Comparison of ENCODE assay signal across 14 mouse cellular contexts in genomic region chr11:57652923-57653660, GRCm38 (mm10). TPM values are rescaled to one million over a fixed set of nuclear protein-coding genes. Genes with fewer than 3 reads are reported as not detected.
DNase-seq lines count a peak whose midpoint lies in the region; ATAC-seq and TF ChIP-seq lines count a peak whose summit lies in the region.
"Had no signal": no experiment of that assay in that cellular context is flagged by ENCODE, and none has a peak within 500 bp of the region (broad histone marks: within the 10 kb centered on the region; RNA-seq: fewer than 3 reads in every experiment).

No protein-coding gene starts in this region.

- H3K27me3 ChIP-seq in midbrain, embryonic 10.5 days (ENCODE audit: low read depth, poor library complexity, severe bottlenecking) = peaks cover 37% of the 10 kb centered on the region
- no peaks in the 10 kb centered on the region for H3K27me3 ChIP-seq in midbrain, embryonic 11.5 days (ENCODE audit: control insufficient read depth, insufficient read depth, low read length)
- no peaks in the 10 kb centered on the region for H3K27me3 ChIP-seq in liver, embryonic 16.5 days (ENCODE audit: control insufficient read depth, insufficient read depth, low read depth, low read length)
- H3K27me3 ChIP-seq: limb, embryonic 13.5 days; neural tube, embryonic 13.5 days; Patski had no signal

- H3K4me2 ChIP-seq in midbrain, embryonic 11.5 days = no peak overlapping the region
- H3K4me2 ChIP-seq in liver, embryonic 16.5 days (ENCODE audit: low read depth, low read length) = peak overlapping the region; percentile 62
- H3K4me2 ChIP-seq: hindbrain, embryonic 14.5 days; limb, embryonic 13.5 days; neural tube, embryonic 13.5 days had no signal

- no peak overlapping the region for H3K9ac ChIP-seq in midbrain, embryonic 11.5 days (ENCODE audit: low read length)
- H3K9ac ChIP-seq in liver, embryonic 16.5 days (ENCODE audit: low read depth, low read length) = peak overlapping the region; percentile 49
- H3K9ac ChIP-seq: hindbrain, embryonic 14.5 days; limb, embryonic 13.5 days; neural tube, embryonic 13.5 days had no signal

- no peaks in the 10 kb centered on the region for H3K9me3 ChIP-seq in midbrain, embryonic 10.5 days (replicated peaks)
- no peaks in the 10 kb centered on the region for H3K9me3 ChIP-seq in midbrain, embryonic 11.5 days (ENCODE audit: control insufficient read depth, low read length)
- H3K9me3 ChIP-seq in liver, embryonic 16.5 days (replicated peaks; ENCODE audit: control insufficient read depth, low read length) = no peaks in the 10 kb centered on the region
- H3K9me3 ChIP-seq: limb, embryonic 13.5 days; neural tube, embryonic 13.5 days had no signal

- no peak overlapping the region for H3K27ac ChIP-seq in gastrocnemius, adult 2 months
- peak overlapping the region; percentile 76; the same call in 1 of the 2 replicates for H3K27ac ChIP-seq in midbrain, embryonic 10.5 days (replicated peaks)
- no peak overlapping the region for H3K27ac ChIP-seq in midbrain, embryonic 11.5 days (ENCODE audit: low read depth, low read length)
- H3K27ac ChIP-seq in bone marrow, adult 2 months (ENCODE audit: control insufficient read depth, insufficient read depth, low read depth, low read length, poor library complexity) = peak overlapping the region; percentile 44
- peak overlapping the region; percentile 99 for H3K27ac ChIP-seq in liver, embryonic 16.5 days (ENCODE audit: low read length)
- H3K27ac ChIP-seq: hindbrain, embryonic 14.5 days; limb, embryonic 13.5 days; neural tube, embryonic 13.5 days had no signal

- ATAC-seq in midbrain, embryonic 11.5 days (ENCODE audit: low FRiP score) = no peak
- no peak for ATAC-seq in liver, embryonic 16.5 days (ENCODE audit: low read depth)
- ATAC-seq: lung, postnatal 0 days; Patski had no signal

- no peak for TF ChIP-seq POLR2A in bone marrow, adult 2 months (IDR thresholded peaks at IDR 0.05; ENCODE audit: borderline replicate concordance, control insufficient read depth, low read depth, low read length)

- H3K4me1 ChIP-seq in midbrain, embryonic 10.5 days = peaks cover 94% of the 10 kb centered on the region
- H3K4me1 ChIP-seq in midbrain, embryonic 11.5 days (ENCODE audit: control insufficient read depth, insufficient read depth, low read length) = peaks cover 30% of the 10 kb centered on the region
- peaks cover 14% of the 10 kb centered on the region for H3K4me1 ChIP-seq in bone marrow, adult 2 months (ENCODE audit: control insufficient read depth, insufficient read depth, low read length)
- H3K4me1 ChIP-seq in liver, embryonic 16.5 days (ENCODE audit: control insufficient read depth, low read depth, low read length) = peaks cover 97% of the 10 kb centered on the region

- TF ChIP-seq CTCF in gastrocnemius, adult 2 months (IDR thresholded peaks at IDR 0.05) = no peak
- no peak for TF ChIP-seq CTCF in bone marrow, adult 2 months (IDR thresholded peaks at IDR 0.05; ENCODE audit: control insufficient read depth, insufficient read depth, low read length)

- 83% methylated on average over 14 of the region's 14 CpGs for WGBS in midbrain, embryonic 10.5 days
- 86% methylated on average over 14 of the region's 14 CpGs for WGBS in midbrain, embryonic 11.5 days
- WGBS in bone marrow, adult 2 months = 72% methylated on average over 14 of the region's 14 CpGs
- 73% methylated on average over 14 of the region's 14 CpGs for WGBS in liver, embryonic 16.5 days (ENCODE audit: insufficient replicate concordance)

- intact Hi-C loops in gastrocnemius, adult 2 months (cut with DNase I) = no loop called here

- H3K4me3 ChIP-seq in gastrocnemius, adult 2 months = no peak overlapping the region
- H3K4me3 ChIP-seq in midbrain, embryonic 10.5 days = no peak overlapping the region
- H3K4me3 ChIP-seq in midbrain, embryonic 11.5 days (ENCODE audit: low read depth, low read length) = no peak overlapping the region
- H3K4me3 ChIP-seq in bone marrow, adult 2 months (replicated peaks; ENCODE audit: control insufficient read depth, low read depth, low read length) = no peak overlapping the region
- no peak overlapping the region for H3K4me3 ChIP-seq in liver, embryonic 16.5 days (ENCODE audit: low read depth, low read length)
- H3K4me3 ChIP-seq: limb, embryonic 13.5 days; neural tube, embryonic 13.5 days had no signal

- DNase-seq in gastrocnemius, adult 2 months = peak; percentile 16
- DNase-seq in gastrocnemius, adult 8-10 months (ENCODE audit: low spot score in 2 of 2) = no peak
- no peak for DNase-seq in midbrain, embryonic 10.5 days (ENCODE audit: low spot score)
- DNase-seq in midbrain, embryonic 11.5 days (ENCODE audit: low spot score, missing footprints) = no peak
- no peak for DNase-seq in layer of hippocampus, postnatal 14 days (ENCODE audit: low spot score in 2 of 2)
- DNase-seq: cerebellum, postnatal 25 days; kidney, adult 2 months had no signal

- H3K36me3 ChIP-seq in midbrain, embryonic 10.5 days = peaks cover 5% of the 10 kb centered on the region
- no peaks in the 10 kb centered on the region for H3K36me3 ChIP-seq in midbrain, embryonic 11.5 days (ENCODE audit: control insufficient read depth, insufficient read depth, low read length)
- H3K36me3 ChIP-seq in liver, embryonic 16.5 days (ENCODE audit: control insufficient read depth, insufficient read depth) = peaks cover 5% of the 10 kb centered on the region
- H3K36me3 ChIP-seq: limb, embryonic 13.5 days; neural tube, embryonic 13.5 days had no signal

RNA-seq across cellular contexts. Expression of gene Galnt10, which starts 7.8 kb away (rescaled TPM):
- 1 to 10 TPM; 5.1 to 6.4 TPM for total RNA-seq in gastrocnemius, adult 2 months (2021)
- 1 to 10 TPM; 2.3 to 3.5 (median 3.2) TPM for total RNA-seq in gastrocnemius, adult 8-10 months (2022)
- polyA plus RNA-seq in midbrain, embryonic 10.5 days (2016; fragmentation: Nextera tagmentation; extraction: Ambion mirVana) = 28.1 and 30.7 TPM in 2 replicates
- 12.1 and 13.9 TPM in 2 replicates for polyA plus RNA-seq in midbrain, embryonic 11.5 days (2014; fragmentation: Nextera tagmentation; extraction: Ambion mirVana)
- polyA plus RNA-seq in bone marrow, adult 2 months (2011; ENCODE audit: insufficient read depth, insufficient read length, low replicate concordance, missing spikeins) = 16.6 and 18.0 TPM in 2 replicates
- 24.1 and 26.3 TPM in 2 replicates for polyA plus RNA-seq in liver, embryonic 16.5 days (2015; fragmentation: Nextera tagmentation; extraction: Ambion mirVana)
- total RNA-seq in layer of hippocampus, postnatal 14 days (2021) = 1 to 10 TPM; 9.4 to 9.9 TPM

Comparison
In these comparisons a context has a peak if more than half of its experiments do, and no peak if none do; other contexts are left out.
1. H3K27ac ChIP-seq: peak in midbrain, embryonic 10.5 days (single experiment), bone marrow, adult 2 months (single experiment) and liver, embryonic 16.5 days (single experiment); none in gastrocnemius, adult 2 months (single experiment) and midbrain, embryonic 11.5 days (single experiment).